Mouse (Mus musculus) kidney, adult 8-10 months (tissue): Measurements from ENCODE around the gene Runx1.

Experiments used
- DNase-seq, 2 experiments: peaks; one replicate each; pipeline ENCODE4 v3.0.0; 2022

The Runx1 gene

GRCm38 (mm10) chr16:92606491-92606965 is 219.4 kb downstream of the Runx1 start:
- no peak for DNase-seq

- DNase-seq, result no peak
Observed at GRCm38 (mm10) chr16:92605606-92606490, 220.1 kb downstream of the Runx1 start.

- no peak for DNase-seq
Observed at GRCm38 (mm10) chr16:92602504-92602903, 223.4 kb downstream of the Runx1 start.

DNA sequence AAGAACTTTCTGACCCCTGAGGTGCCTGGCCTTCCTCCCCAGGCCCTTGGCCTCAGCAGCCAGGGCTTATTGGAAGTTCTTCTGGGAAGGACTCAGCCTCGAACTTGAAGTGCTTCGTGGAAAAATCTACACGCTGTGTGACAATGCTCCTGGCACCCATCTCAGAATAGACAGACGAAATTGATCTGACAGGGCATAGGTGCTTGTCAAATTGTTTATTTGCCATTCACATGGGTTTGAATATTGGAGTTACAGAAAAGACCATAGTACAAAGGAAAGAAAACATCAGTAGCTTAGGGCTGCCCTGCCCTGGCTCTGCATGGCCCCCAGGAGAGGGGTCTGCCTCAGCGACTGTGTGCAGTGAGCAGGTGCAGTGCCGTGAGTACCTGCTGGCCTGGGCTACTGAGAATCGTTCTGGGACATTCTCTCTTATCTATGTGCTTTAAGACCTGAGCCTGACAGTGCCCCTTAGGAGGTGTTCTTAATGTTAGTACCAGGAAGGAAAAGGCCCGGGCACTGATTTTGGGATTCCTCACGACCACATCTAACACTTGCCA is 224.6 kb downstream of the Runx1 start:
- no peak for DNase-seq

DNA sequence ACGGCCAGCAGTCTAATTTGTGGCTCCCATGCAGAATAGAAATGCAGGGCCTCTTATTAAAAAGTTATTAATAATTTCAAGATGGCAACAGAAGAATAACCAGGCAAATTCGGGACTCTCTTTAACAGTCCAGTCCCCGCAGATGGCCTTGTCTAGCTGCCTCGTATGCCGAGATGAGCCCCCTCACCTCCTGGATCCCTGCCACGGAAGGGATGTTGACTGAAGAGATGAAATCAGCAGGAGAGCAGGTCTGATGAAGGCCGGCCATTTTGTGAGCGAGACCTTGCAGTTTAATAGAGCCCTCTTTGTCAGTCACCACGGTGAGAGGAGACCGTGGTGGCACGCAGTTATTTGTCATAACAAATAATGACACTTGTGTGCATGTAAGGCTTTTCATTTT is 226.5 kb downstream of the Runx1 start:
- no peak for DNase-seq

- DNase-seq, result no peak
Observed at GRCm38 (mm10) chr16:92597655-92598054, 228.3 kb downstream of the Runx1 start.

- no peak for DNase-seq
Observed at GRCm38 (mm10) chr16:92592207-92592606, 233.7 kb downstream of the Runx1 start.

DNA sequence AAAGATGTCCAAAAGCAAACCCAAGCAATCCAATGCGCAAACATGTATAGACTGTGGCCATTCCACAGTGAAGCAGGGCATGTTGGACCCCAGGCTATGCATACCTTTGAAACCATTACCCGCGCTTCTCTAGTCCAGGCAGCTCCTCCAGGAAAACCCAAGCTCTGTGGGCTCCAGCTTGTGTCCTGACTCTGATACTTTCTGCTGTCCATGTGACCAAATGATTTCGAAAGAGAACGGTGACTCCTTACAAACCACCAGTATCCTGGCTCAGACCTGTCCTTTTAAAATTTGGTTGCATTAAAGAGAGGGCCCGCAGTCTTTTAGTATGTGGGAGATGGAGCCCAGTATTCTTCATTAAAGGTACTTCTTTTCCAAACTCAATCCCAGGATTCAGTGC is 234.2 kb downstream of the Runx1 start:
- no peak for DNase-seq

DNA sequence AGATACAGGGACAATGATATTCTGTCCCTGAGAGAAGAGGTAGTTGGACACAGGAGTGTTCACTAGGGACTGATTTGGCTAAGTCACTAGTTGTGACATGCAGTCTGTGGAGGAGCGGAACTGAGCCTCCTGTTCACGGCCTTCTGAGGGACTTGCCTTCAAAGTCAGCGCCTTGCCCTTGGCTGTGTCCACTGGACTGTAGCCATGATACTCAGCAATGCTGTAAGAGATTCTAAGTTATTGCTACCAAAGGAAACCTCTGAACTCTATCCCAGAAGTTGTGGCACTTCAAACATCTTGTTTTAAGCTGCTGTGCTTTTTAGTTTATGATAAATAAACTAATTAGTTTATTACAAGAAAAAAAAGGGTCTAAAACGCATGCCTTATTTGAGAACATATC is 238.1 kb downstream of the Runx1 start:
- no peak for DNase-seq

DNA sequence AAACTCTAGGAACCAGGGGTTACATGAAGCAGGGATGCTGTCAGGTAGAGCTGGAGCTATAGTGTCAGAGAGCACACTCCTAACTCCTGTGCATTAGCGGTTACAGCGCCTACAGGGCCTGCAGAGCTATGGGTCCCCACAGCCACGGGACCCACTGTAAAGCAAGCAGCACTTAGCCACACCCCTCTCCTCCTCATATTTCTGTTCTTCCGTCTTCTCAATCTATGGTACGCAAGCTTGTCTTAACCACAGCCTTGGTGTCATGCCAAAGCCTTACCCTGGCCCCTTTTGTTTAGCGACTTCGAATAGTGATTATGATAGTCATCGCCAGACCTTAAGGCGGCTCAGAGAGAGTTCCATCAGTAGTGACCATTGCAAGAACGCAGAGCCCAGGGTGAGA is 244.2 kb downstream of the Runx1 start:
- no peak for DNase-seq

GRCm38 (mm10) chr16:92580981-92581380 is 245.0 kb downstream of the Runx1 start:
- no peak for DNase-seq

- no peak for DNase-seq
Observed at GRCm38 (mm10) chr16:92578915-92579653, 246.9 kb downstream of the Runx1 start.

DNA sequence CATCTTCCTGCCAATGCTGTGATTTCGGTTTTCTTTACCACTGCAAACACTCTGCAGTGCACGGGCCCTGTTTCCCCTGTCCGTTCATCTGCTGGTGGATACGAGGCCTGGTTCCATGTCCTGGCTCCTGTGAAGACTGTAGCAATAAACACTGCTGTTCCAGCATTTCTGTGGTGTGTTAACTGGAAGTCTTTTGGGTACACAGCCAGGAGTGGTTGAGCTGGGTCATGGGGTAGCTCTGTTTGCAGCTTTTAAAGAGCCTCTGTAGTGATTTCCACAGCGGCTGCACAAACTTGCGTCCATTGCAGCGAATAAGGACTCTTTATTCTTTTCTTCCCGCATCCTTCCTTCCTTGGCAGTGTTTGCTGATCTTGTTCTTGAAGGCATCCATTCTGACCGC is 248.6 kb downstream of the Runx1 start:
- no peak for DNase-seq

- no peak for DNase-seq
Observed at GRCm38 (mm10) chr16:92575792-92576191, 250.2 kb downstream of the Runx1 start.

DNA sequence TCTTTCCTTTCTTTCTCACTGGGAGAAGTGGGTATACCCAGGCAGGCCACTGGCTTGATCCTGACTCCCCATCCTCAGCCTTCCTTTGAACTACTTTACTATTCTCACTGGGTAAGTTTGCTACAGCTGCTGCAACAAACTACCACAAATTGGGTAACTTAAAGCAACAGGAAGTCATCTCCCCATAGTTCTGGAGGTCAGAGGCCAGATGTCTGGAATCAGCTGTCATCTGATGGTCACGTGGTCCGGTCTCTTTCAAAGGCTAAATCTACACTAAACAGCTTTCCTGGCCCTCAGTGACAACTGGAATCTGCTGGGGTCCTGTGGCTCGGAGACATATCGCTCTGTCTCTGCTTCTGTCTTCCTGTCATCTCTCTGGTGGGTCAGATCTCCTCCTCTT is 252.8 kb downstream of the Runx1 start:
- no peak for DNase-seq

DNA sequence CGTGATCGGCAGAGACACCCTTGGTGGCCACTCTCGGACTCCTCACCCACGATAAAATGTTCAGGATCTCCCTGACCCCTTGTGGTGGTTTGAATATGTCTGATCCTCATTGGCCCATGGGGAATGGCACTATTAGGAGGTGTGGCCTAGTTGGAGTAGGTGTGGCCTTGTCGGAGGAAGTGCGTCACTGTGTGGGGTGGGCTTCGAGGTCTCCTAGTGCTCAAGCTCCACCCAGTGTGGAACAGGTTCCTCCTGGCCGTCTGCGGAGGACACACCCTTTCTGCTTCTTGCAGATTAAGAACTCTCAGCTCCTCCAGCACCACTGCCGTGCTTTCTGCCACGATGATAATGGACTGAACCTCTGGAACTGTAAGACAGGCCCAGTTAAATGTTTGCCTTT is 254.7 kb downstream of the Runx1 start:
- DNase-seq, result no peak

DNA sequence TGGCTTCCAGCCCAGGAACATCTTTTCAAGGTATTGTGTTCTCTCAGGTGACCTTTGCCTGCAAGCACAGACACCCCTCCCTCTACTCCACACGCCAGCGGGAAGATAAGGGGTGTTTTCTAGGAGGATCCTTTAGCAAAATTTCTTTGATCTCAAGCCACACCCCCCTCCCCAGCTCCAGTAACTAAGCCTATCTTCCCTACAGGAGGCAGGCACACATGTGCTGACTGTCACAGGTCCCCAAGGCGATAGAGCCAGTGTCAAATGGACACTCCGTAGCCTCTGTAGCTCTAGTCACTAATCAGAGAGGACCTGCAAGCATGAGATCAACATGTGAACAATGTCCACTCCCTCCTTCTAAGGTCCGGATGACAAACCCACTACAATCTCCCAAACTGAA is 259.8 kb downstream of the Runx1 start:
- DNase-seq, result no peak

GRCm38 (mm10) chr16:92565708-92566107 is 260.2 kb downstream of the Runx1 start:
- DNase-seq, result peak; percentile 53 to 85

DNA sequence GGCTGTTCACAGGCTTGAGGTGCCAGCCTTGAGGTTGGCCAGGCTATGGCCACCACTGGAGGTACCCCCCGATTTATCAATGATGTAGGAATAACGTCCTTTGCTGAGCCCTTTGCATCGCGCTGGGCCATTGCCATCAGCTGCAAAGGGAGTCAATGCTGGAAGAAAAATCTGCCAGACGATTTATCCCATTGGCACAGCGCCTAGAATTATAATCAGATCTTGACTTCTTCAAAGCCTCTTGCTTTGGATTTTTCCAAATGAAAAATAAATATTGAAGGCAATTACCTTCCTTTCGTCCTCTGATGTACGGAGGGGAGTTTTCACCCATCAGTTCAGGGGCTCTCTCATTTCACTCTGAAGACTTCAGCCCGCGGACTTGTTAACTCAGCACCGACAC is 260.7 kb downstream of the Runx1 start:
- no peak for DNase-seq

DNA sequence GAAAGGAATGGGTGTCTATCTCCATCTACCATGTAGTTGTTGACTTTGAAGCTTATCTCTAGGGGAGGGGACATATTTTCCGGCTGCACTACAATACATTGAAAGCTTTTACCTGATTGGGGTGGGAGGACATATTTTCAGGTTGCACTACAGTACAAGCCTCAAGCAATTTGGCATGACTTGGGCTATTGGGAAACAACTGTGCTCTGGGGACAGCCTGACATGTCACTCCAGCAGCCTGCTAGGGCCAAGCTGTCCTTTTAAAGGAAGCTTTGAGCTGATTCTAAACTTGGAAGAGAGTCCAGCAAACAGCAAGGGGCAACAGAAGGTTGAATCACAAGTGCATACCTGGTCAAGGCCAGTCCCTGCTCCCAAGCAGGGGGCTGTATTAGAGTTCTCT is 270.9 kb downstream of the Runx1 start:
- no peak for DNase-seq

- DNase-seq, result no peak
Observed at GRCm38 (mm10) chr16:92552858-92553257, 273.1 kb downstream of the Runx1 start.

DNA sequence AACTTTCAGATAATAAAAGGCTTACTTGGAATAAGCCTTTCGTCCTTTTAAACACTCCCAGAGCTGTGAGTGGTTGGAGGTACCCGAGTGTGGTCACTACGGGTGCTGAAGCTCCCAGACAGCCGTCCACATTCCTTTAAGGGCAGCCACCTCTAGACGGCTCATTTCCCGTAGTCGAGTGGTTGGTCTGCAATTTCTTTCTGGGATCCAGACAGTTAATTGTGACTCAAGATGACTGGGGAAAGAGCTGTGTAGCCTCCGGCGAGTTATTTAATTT is 273.9 kb downstream of the Runx1 start:
- no peak for DNase-seq
